Mouse (Mus musculus): ENCODE results near the gene Gnaz.

The Gnaz gene

DNA sequence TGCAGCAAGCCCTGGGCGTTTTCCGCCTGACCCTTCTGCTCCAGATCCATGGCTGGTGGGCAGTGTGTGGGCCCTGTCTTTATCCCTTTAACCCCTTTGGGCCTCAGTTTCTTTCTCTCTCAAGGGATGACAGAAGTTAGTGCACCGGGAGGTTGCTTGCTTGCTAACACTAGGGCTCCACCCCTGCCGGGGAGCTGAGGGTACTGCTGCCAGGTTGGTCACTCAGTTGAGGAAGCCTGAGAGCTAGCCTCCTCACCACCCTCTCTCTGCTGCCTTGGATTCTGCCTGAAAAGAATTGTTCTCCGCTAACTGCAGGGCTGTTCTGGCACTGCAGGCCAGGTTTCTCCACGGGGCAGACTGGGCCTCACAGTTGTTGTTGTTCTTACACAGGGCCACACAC, 6.0 kb downstream of the Gnaz start:
- no peak for DNase-seq

DNA sequence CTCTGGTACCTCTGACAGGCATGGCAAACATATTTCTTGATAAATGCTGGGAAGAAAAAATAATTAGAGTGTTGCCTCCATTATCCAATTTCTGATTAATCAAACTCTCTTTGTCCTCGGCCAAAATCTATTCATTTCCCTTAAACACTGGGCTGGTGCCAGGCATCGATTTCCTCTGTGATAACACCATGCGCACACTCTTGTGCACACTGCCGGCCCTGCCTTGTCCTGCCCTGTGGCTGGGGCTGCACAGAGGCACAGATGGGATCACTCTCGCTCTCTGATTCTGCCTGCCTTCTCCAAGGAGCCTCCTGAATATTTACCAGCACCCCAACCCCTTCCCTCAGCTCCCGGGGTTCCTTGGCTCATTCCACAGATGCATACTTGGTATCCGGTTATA, 8.6 kb downstream of the Gnaz start:
- DNase-seq = no peak

DNA sequence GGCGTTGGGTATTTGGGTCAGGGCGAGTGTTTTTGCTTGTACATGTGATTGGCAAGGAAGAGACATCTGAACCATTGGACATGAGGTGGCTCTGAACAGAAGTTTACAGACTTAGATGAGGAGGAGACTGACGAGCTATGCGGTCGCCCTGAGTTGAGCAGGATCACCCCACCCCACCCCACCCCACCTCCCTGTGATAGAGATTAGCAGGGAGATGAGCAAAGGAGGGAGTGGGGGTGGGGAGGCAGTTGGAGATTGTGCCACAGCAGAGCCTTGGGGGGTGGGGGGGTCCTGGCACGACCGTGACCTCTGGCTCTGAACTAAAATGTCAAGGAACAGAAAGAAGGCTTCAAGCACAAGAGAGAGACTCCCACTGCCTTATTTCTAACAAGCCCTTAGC, 9.5 kb downstream of the Gnaz start:
- DNase-seq = no peak

DNA sequence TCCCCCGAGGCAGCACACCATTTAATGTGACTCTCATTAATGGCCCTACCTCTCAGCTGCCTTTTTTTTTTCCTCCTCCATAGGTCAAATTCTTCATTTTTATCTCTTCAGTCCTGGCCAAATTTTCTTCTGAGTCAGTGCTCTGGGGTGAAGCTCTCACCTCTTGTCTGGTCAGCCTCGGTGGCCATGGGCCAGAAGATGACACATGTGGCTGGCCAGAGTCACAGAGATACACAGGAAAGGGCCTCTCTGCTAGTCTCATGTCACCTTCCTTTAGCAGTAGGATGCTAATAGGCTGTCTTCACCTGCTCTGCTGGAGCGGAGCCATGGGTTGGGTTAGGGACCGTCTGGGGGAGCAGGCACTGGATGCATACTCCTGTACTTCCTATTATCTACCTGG, 11.1 kb downstream of the Gnaz start:
- DNase-seq = no peak

DNA sequence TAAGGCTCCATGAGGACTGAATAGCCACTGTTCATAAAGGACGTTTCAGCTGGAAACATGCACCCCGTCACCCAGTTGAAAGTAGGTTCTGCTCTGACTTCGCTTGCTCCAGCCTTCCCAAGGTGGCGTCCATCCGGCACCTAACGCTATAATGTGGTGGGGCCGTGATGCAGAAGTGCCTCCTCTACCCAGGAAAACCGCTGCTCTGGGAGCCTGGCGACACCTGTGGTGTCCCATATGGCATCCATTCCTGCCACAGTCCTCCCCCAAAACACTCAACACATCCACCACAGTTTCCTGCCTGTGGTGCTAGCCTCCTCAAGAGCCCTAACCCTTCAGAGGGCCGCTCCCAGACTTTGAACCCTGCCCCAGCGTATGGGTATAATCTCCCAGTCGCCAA, 14.2 kb downstream of the Gnaz start:
- DNase-seq = no peak

DNA sequence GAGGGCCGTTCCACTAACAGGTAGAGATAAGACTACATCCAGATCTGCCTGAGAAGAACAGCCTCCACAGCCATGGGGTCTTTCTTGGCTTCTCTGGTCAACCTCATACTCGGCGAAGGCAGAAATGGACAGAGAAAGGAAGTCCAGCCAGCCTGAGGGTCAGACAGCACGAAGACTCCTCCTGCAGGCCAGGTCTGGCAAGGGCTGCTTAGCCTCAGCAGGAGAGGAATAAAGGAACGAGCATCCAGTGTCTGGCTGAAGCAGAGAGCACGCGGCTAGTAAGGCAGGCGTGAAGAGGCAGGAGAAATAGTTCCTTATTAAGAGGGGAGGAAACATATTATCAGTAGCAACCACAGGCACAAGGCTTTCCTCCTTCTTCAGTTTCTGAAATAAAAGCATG, 16.2 kb downstream of the Gnaz start:
- no peak for DNase-seq

DNA sequence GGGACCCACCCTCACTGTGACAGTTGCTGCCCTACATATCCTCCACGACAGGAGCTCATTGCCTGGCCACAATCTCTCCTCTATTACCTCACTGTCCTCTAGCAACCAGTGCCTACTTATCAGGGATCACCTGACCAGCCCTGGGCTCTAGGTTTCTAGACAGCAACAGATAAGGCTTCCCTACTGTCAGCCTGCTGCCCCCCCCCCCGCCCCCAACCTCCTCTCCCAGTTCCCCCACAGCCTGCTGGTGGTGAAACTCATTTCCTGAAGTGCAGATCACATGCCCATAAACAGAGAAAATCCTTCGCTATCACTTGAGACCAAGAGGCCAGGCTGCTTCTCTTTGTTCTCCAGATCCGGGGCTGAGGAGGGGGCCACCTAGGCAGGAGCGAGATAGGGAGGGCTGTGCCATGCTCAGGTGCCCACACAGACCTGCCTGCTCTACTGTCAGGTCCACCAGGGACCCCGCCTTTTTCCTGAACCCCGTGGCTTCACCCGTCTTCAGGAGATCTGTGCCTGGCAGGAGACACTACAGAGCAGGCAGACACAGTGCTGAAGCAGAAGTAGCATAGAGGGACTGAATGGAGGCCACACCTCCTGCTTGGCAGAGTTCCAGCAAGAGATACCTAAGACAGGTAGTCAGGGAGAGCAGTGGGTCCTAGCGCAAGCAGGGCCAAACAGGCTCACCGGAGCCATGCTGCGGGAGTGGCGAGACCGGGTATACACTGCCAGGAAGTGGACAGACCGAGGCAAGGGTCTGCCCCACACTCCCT, 20.9 kb downstream of the Gnaz start:
- no peak for DNase-seq

DNA sequence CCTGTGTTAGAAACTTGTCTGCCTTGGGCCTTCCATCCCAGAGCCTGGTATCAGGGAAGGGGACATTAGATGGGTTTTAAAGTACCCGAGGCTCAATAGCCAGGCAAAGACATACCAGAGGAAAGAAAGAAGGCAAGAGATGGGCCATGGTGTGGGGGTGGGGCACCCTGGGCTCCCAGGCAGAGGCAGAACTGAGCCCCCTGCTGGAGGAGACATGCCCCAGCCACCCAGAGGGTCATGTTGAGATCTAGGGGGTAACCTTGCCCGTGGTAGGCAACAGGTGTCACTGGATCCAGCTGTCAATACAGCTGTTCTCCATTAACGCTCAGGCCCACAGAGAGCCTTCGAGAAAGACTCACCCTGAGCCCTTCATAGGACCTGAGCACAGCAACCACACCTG, 22.8 kb downstream of the Gnaz start:
- DNase-seq = no peak

DNA sequence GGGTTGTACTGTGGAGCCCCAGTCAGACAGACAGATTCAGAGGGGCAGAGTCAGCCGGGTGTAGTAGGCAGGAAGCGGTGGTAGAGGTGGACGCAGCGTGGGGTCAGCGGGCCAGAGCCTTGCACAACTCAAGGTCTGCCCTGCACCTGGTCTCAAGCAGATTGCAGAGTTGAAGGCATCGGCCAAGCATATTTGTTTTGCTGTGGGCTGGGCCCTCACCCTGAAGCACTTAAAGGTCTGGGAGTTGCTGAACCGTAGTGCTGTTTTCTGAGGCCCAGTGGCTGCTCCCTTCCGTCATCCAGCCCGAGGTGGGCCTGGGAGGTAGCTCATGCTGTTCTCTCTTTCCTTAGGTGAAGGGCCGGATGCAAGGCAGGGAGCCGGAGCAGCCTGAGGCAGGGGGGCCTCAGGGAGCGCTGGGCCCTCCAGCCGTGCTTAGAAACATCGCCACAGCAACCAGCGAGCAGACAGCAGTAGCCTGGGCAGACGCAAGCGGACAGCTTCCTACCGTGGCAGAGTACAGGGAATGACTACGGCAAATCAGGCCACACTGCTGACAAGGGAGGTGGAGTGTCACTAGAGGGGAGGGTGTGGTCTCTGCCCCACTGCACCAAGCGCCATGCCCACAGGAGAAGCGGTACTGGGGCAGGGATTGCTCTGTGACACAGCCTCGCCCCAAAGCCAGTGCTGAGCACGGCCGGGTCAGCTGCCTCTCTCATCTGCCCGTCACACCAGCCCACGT, 23.8 kb downstream of the Gnaz start:
- no peak for DNase-seq

DNA sequence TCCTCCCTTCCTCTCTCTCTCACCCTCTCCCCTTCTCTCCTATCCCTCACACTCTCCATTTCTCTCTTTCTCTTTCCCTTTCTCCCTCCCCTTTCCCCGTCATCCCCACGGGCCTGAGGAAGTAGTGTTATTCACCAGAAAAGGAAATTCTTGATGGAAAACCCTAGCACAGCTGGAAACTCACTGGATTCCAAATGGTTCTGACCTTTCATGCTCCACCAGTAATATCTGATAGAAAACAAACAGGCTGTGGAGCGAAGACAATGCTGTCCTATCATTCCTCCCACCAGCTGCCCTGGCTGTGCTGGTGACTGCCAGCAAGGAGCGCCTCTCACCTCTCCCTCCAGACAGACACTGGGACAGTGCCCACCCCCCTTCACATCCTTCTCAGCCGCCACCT, 27.9 kb downstream of the Gnaz start:
- peak; percentile 7 for DNase-seq

DNA sequence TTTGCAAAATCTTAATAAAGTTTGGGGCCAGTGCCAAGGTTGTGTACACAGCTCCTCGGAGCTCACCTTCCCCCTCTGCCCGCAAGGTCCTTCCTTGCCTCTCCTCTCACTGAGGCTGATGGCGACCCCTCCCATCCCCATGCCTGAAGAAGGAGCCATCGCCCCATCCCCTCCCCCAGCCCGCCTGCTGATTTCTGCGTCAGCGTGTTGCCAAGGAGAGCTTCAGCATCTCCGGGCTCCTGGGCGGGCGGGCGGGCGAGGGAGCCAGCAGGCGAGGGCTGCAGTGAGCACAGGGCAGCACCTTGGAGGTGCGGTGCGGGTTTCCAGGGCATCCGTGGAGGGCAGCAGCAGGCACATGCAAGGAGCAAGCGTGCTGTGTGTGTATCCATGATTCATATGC, 28.4 kb downstream of the Gnaz start:
- DNase-seq = no peak

DNA sequence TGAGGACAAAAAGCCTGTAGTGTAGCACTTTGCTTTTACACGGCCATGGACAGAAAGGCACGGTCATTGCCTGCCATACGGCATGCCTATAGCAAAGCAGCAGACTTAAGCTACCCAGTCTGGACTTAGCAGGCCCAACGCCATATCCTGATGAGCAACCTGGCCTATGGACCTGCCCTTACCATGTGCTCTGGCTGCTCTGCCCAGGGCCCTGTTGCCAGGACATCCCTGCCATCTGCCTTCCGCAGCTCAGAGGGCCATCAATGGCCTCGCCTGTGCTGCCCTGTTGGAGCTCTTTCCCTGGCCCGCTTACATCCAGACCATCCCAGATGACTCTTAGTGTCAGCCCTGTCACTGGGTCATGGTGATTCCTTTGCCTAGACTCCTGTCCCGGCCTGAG, 34.4 kb downstream of the Gnaz start:
- no peak for DNase-seq

DNA sequence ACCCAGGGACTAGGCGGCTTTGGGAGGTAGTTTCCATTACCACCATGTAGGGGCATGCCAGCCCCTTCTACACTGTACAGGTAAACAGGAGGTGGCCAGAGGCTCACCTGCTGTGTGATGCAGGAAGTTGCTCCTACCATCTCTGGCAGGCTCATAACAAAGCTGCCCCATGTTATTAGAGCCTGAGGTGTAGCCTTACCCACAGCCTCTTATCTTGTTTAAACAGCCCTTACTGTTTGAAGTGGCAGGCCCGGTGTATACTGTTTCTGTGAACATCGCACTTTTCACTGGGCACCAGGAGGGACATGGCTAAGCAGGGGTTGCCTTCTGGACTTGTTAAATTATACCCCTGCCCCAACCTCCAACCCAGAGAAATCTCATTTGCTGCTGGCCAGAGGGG, 37.1 kb downstream of the Gnaz start:
- DNase-seq = no peak

DNA sequence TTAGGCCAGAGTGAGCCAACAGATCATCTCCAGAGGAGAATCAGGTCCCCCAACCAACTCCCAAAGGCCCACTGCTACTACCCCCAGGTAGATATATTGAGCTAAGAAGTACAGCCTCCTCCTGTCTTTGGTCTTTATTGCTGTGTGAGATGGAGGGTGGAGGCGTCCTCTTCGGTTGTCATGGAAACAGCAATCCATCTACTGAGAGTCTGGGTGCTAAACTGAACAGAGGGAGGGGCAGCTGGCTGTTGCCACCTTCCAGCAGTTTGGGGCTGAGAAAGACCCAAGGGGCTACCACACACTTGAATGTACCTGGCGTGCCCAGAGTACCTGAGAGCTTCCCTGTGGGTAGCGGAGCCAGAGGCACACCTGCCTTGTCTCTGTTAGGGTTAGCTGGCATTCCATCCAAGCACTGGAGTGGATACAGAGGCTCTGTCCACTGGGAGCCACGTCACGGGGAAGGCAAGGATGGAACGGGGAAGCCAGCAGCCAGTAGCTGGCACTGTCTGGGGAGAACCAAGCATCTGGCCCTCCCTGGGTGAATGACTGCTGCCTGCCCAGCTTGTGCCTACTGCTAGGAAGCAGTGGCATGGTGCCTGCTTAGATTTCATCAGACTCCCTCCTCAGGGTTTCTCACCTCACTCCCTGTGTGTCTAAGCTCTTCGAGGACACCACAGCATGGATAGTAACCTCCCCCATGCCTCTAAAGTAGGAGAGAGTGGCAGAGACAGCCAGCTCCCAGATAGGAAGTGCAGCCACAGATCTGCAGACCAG, 40.1 kb downstream of the Gnaz start:
- DNase-seq = no peak

DNA sequence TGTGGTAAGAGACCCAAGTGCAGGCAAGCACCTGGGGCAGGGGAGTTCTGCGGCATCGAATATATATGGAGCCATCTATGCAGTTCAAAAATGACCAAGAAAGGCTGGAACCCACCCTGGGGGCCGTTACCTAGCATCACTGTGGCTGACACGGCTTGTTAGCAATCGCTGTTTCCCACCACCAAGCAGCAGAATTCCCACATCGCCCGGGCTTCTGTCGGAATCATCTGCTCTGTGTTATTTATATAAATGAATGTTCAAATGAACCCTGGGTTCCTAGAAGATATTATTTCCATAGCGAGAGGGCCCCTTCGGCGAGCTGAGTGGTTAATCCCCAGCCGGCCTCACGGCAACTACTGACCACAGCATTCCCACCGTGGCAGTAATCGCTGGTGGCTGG, 43.7 kb downstream of the Gnaz start:
- no peak for DNase-seq

DNA sequence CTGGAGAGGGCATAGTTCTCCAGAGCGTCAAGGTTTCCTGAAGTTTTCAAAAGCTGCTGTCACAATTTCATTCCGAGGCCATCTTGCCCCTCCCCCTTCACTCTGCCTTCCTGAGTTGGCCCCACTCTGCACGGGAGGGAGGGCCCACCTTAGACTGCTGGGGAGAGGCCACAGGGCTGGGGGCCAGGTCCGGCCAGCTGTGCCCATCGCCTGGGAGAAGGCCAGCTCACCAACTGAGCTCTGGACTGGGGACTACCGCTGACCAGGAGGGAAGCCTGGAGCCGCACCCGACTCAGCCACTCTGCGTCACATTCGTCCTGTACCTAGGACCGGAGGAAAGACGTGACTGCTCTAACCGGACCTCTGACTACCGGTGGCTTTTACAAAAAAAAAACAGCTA, 48.5 kb downstream of the Gnaz start:
- no peak for DNase-seq

DNA sequence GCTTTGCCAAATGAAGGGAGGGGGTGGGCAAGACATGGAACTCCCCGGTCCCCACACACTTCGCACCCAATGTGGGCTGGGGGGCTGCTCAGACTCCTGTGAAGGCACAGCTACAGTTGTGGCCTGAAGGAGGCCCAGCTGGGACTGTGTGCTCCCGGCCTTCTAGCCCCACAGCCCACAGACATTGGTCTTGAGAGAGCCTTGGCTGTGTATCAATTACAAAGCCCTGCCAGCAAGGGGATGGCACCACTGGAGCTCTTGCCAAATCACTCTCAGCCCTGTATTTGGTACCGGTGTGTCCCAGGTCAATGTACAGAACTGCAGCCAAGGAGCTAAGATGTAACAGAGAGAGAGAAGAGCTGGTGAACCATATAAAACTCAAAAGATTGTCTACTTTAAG, 49.5 kb downstream of the Gnaz start:
- DNase-seq = no peak

DNA sequence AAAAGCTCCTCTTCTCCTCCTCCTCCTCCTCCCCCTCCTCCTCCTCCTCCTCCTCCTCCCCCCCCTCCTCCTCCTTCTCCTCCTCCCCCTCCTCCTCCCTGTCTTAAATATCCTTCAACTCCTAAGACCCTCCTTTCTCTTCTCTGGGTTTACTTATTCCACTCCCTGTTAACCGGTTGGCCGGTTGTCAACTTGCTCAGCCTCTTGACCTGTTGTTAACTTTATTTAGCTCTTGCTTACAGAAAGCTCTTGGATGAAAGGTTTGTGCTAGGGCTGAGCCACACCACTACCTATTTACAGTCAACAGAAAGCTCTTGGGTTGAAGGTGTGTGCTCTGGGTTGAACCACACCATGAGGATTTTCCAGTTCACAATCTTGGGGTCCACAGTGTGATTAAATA, 53.3 kb downstream of the Gnaz start:
- no peak for DNase-seq

DNA sequence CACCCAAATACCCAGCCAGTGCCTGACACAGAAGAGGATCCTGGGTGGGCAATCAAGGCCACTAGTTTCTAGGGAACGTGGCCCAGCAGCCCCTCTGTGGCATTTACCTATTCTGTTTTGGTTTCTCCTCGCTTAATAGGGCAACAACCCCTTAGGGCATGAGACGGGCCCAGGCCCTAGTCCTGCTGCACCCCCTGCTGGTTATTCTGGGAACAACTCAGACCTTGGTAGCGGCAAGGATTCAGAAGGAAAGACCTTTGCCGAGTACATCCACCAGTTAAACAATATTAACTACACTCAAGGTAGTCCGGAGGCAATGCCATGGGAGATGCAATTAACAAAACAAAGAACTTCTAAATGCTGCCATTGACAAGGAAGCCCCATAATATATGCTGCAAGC, 54.2 kb downstream of the Gnaz start:
- peak; percentile 74 for DNase-seq

DNA sequence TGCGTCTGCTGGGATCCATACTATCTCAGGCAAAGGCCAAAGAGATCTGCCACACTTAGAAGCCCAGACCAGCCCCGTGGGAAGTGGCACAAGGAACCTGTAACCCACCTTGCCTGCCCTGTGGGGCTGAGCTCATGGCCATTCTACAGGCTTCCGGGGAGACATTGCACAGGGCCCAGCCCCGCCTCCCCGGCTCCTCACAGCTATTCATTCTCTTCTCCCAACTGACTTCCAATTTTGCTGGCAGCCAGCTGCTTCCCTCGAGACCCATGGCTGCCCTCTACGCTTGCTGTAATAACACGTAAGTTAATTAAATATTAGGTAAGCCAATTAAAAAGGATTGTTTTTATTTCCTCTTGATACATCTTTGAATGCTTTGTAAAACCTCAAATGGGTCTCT, 59.5 kb downstream of the Gnaz start:
- DNase-seq = no peak

DNA sequence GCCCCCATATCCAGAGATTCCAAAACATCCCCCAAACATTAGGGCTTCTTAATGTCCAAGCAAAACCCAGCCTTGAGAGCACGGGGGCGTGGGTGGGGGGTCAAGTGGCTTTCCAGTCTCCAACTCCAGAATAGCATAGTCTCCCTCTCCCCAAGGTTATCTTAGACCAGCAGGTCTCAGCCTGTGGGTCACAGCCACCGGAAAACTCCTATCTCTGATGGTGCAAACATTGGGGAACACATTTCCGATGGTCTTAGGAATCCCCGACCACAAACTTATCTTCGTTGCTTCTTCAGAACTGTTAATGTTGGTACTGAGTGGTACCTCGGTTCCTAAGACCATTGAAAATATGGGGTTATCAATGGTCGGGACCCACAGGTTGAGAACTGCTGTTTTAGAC, 61.8 kb downstream of the Gnaz start:
- DNase-seq = no peak

DNA sequence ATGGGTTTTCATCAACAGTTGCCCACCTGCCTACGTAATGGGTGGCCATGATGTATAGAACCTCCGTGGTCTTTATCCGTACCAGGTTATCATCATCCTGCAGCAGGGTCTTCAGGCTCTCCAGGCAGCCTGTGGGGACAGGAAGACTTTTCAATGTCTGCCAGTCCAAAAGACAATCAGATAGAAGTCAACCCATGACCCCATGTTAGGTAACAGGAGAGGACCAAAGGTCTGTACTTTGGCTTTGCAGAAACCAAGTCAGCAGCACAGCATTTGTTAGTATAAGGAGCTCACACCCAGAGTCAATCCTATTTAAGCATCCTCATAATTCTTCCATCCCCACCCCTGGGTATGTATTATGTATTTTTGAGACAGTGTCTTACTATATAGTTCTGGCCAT, 62.7 kb downstream of the Gnaz start:
- DNase-seq = no peak

DNA sequence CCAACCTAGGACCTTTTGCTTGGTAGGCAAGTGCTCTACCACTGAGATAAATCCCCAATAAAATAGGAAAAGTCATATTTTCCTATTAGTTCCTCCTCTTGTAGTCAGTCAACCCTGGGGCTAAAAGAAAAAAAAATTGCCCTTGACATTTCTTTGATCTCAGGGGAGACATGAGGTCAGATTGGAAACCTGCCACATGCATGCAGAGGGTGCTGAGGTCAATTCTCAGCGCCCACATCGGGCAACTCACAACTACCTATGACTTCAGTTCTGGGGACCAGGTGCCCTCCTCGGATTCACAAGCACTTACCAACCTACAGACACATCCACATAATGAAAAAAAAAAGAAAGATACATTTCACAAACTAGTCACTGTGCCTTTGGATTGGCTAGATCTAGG, 63.3 kb downstream of the Gnaz start:
- no peak for DNase-seq

Data from kidney, postnatal 14 days (tissue).